Mouse (Mus musculus): ENCODE data around the gene Arhgef15. TPM values are rescaled to one million over a fixed set of nuclear protein-coding genes. Genes with fewer than 3 reads are reported as not detected.

Gene Arhgef15
- total and polyA plus RNA-seq, 3 experiments, result 0.04 TPM; not detected in 2

GRCm38 (mm10) chr11:68903775-68904174 lies 53.5 kb downstream of the Arhgef15 start:
- in situ Hi-C loops (cut with MboI; ENCODE audit: low pct_ligation_motif_present, low pct_unique_long_range_greater_than_20kb, low sequenced_read_pairs) (loop anchor here (5.0 kb wide), 1 partner anchor 69 kb away; no protein-coding TSS in a partner anchor), dilution Hi-C loops (cut with MboI; ENCODE audit: extremely low pct_ligation_motif_present, extremely low pct_unique_long_range_greater_than_20kb, low sequenced_read_pairs) (no loop called here)
- Histone ChIP-seq H3K4me2 (ENCODE audit: insufficient read depth, low read depth, poor library complexity, severe bottlenecking) (no peak overlapping the region), H3K9me3 (replicated peaks; ENCODE audit: low read length) (peaks cover under 1% of the 10 kb centered on the region), H3K9ac (ENCODE audit: insufficient read depth, low read depth) (peak overlapping the region; percentile 100; the same call in 1 of the 2 replicates), H3K27ac (ENCODE audit: insufficient read depth, low read depth) (no peak overlapping the region), H3K4me3 (replicated peaks in 1 of 3; ENCODE audit: low read depth in 2 of 3, low read length in 2 of 3, poor library complexity in 1 of 3) (peak overlapping the region in 1 of 3 experiments; percentile 92), H3K79me2 (replicated peaks; ENCODE audit: control insufficient read depth, extremely low read depth, insufficient read depth, poor library complexity, severe bottlenecking) (peaks cover 19% of the 10 kb centered on the region), H3K36me3 (replicated peaks in 1 of 2; ENCODE audit: control insufficient read depth in 1 of 2, insufficient read depth in 1 of 2, low read length in 1 of 2) (peaks cover 36 to 54% of the 10 kb centered on the region in 2 experiments), H3K4me1 (ENCODE audit: control insufficient read depth in 1 of 2, insufficient read depth in 2 of 2) (peaks cover 5 to 28% of the 10 kb centered on the region in 2 experiments; a peak in 3 of 4 replicates), H3K27me3 (replicated peaks) (peaks cover 13% of the 10 kb centered on the region)
- no peak for DNase-seq (ENCODE audit: extremely low read depth)
- 0 out of 2 replicates have a peak, but pooled peaks have one; percentile 11 for TF ChIP-seq POLR2A (IDR thresholded peaks at IDR 0.05; ENCODE audit: low read depth, low read length)
- no peak for TF ChIP-seq MEF2A (IDR thresholded peaks at IDR 0.05; ENCODE audit: borderline replicate concordance, low read depth, low read length)
- TF ChIP-seq MXI1 (IDR thresholded peaks at IDR 0.05; ENCODE audit: low read depth, low read length), result no peak
- TF ChIP-seq MAFK (IDR thresholded peaks at IDR 0.05; ENCODE audit: insufficient replicate concordance, low read length), result no peak
- peak; percentile 75 for TF ChIP-seq POLR2AphosphoS2 (IDR thresholded peaks at IDR 0.05; ENCODE audit: low read depth, low read length)

DNA sequence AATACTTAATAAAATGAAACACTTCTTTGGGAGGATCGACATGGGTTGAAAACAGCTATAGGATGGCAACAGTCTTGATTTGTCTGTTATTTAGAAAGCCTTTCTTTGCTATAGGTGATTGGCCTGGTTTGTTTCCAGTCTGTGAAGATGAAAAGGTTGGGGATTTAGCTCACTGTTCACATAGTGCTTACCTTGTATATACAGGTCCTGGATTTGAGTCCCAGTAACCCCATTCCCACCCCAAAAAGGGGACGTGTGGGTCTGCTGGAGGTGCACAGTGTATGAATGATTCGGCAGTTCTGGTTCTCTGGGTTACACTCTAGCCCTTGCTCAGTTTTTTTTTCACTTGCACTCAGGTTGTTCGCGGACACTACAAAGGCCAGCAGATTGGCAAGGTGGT lies 54.5 kb downstream of the Arhgef15 start:
- dilution Hi-C loops (cut with MboI; ENCODE audit: extremely low pct_ligation_motif_present, extremely low pct_unique_long_range_greater_than_20kb, low sequenced_read_pairs) (no loop called here), in situ Hi-C loops (cut with MboI; ENCODE audit: low pct_ligation_motif_present, low pct_unique_long_range_greater_than_20kb, low sequenced_read_pairs) (loop anchor here (5.0 kb wide), 1 partner anchor 69 kb away; no protein-coding TSS in a partner anchor)
- DNase-seq (ENCODE audit: extremely low read depth), result no peak
- Histone ChIP-seq H3K9ac (ENCODE audit: insufficient read depth, low read depth) (peak overlapping the region; percentile 100), H3K27ac (ENCODE audit: insufficient read depth, low read depth) (no peak overlapping the region), H3K4me1 (ENCODE audit: control insufficient read depth in 1 of 2, insufficient read depth in 2 of 2) (peaks cover 5 to 28% of the 10 kb centered on the region in 2 experiments; a peak in 3 of 4 replicates), H3K9me3 (replicated peaks; ENCODE audit: low read length) (peaks cover 5% of the 10 kb centered on the region), H3K79me2 (replicated peaks; ENCODE audit: control insufficient read depth, extremely low read depth, insufficient read depth, poor library complexity, severe bottlenecking) (peaks cover 19% of the 10 kb centered on the region), H3K27me3 (replicated peaks) (peaks cover 18% of the 10 kb centered on the region), H3K4me2 (ENCODE audit: insufficient read depth, low read depth, poor library complexity, severe bottlenecking) (peak overlapping the region; percentile 80), H3K4me3 (replicated peaks in 1 of 3; ENCODE audit: low read depth in 2 of 3, low read length in 2 of 3, poor library complexity in 1 of 3) (peak overlapping the region; percentile 71 to 92 (median 78)), H3K36me3 (replicated peaks in 1 of 2; ENCODE audit: control insufficient read depth in 1 of 2, insufficient read depth in 1 of 2, low read length in 1 of 2) (peaks cover 36 to 54% of the 10 kb centered on the region in 2 experiments)
- TF ChIP-seq CHD2 (IDR thresholded peaks at IDR 0.05; ENCODE audit: low read length), result no peak
- peak; percentile 44; the same call in 1 of the 2 replicates for TF ChIP-seq POLR2A (IDR thresholded peaks at IDR 0.05; ENCODE audit: low read depth, low read length)

DNA sequence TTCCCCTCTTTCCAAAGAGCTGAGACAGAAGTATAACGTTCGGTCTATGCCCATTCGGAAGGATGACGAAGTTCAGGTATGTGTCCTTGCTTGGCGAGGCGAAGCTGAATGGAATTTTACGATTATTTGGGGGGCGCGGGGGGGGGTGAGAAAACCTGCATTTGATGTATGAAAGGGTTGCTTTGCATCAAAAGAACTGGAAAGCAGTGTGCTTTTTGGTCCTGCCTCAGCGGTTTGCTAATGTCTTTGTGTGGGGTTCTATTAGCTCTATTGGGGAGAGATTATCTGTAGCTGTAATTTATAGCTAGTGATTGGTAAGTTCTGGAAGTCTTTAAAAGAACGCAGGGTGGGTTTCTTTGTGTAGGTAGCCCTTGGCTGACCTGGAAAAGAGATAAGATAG lies 54.9 kb downstream of the Arhgef15 start:
- Histone ChIP-seq H3K4me2 (ENCODE audit: insufficient read depth, low read depth, poor library complexity, severe bottlenecking) (peak overlapping the region; percentile 80), H3K4me3 (replicated peaks in 1 of 3; ENCODE audit: low read depth in 2 of 3, low read length in 2 of 3, poor library complexity in 1 of 3) (peak overlapping the region; percentile 71 to 92 (median 78)), H3K36me3 (replicated peaks in 1 of 2; ENCODE audit: control insufficient read depth in 1 of 2, insufficient read depth in 1 of 2, low read length in 1 of 2) (peaks cover 36 to 51% of the 10 kb centered on the region in 2 experiments), H3K79me2 (replicated peaks; ENCODE audit: control insufficient read depth, extremely low read depth, insufficient read depth, poor library complexity, severe bottlenecking) (peaks cover 19% of the 10 kb centered on the region), H3K4me1 (ENCODE audit: control insufficient read depth in 1 of 2, insufficient read depth in 2 of 2) (peaks cover 5 to 28% of the 10 kb centered on the region in 2 experiments; a peak in 3 of 4 replicates), H3K9ac (ENCODE audit: insufficient read depth, low read depth) (peak overlapping the region; percentile 100), H3K27ac (ENCODE audit: insufficient read depth, low read depth) (no peak overlapping the region), H3K9me3 (replicated peaks; ENCODE audit: low read length) (peaks cover 5% of the 10 kb centered on the region), H3K27me3 (replicated peaks) (peaks cover 18% of the 10 kb centered on the region)
- no peak for DNase-seq (ENCODE audit: extremely low read depth)
- in situ Hi-C loops (cut with MboI; ENCODE audit: low pct_ligation_motif_present, low pct_unique_long_range_greater_than_20kb, low sequenced_read_pairs) (loop anchor here (5.0 kb wide), 1 partner anchor 70 kb away; no protein-coding TSS in a partner anchor), dilution Hi-C loops (cut with MboI; ENCODE audit: extremely low pct_ligation_motif_present, extremely low pct_unique_long_range_greater_than_20kb, low sequenced_read_pairs) (no loop called here)
- TF ChIP-seq NELFE (IDR thresholded peaks at IDR 0.05; ENCODE audit: low read depth, low read length), result 0 out of 2 replicates have a peak, but pooled peaks have one; percentile 34
- peak; percentile 21; the same call in 1 of the 2 replicates for TF ChIP-seq HCFC1 (IDR thresholded peaks at IDR 0.05; ENCODE audit: low read depth, low read length)
- TF ChIP-seq MEF2A (IDR thresholded peaks at IDR 0.05; ENCODE audit: borderline replicate concordance, low read depth, low read length), result no peak
- TF ChIP-seq IRF4 (IDR thresholded peaks at IDR 0.05; ENCODE audit: low read depth, low read length), result no peak
- TF ChIP-seq SMC3 (IDR thresholded peaks at IDR 0.05; ENCODE audit: low read depth, low read length), result no peak
- TF ChIP-seq MYC (IDR thresholded peaks at IDR 0.05; ENCODE audit: low read depth, low read length), result no peak
- peak; percentile 54; the same call in 1 of the 2 replicates for TF ChIP-seq SIN3A (IDR thresholded peaks at IDR 0.05; ENCODE audit: low read length)
- TF ChIP-seq CHD1 (IDR thresholded peaks at IDR 0.05; ENCODE audit: low read depth, low read length), result peak; percentile 73; the same call in 1 of the 2 replicates
- TF ChIP-seq TBP (conservative IDR thresholded peaks at IDR 0.05; ENCODE audit: low read depth, low read length), result no peak
- TF ChIP-seq UBTF (IDR thresholded peaks at IDR 0.05; ENCODE audit: low read depth, low read length), result no peak
- no peak for TF ChIP-seq GABPA (IDR thresholded peaks at IDR 0.05; ENCODE audit: insufficient replicate concordance, low read depth, low read length)
- TF ChIP-seq POLR2AphosphoS2 (IDR thresholded peaks at IDR 0.05; ENCODE audit: low read depth, low read length), result 0 out of 2 replicates have a peak, but pooled peaks have one; percentile 43
- TF ChIP-seq MXI1 (IDR thresholded peaks at IDR 0.05; ENCODE audit: low read depth, low read length), result peak; percentile 48; the same call in 1 of the 2 replicates
- TF ChIP-seq ZC3H11A (IDR thresholded peaks at IDR 0.05; ENCODE audit: low read depth, low read length), result no peak

Data from CH12.LX (cell line).